Mouse (Mus musculus): Measurements from ENCODE around the gene Csf2ra.
"Not testable (repeated sequence)": the region's sequence is repeated elsewhere in the genome, so short reads cannot be mapped to it uniquely, and the experiment has no call there.

Gene Csf2ra

DNA sequence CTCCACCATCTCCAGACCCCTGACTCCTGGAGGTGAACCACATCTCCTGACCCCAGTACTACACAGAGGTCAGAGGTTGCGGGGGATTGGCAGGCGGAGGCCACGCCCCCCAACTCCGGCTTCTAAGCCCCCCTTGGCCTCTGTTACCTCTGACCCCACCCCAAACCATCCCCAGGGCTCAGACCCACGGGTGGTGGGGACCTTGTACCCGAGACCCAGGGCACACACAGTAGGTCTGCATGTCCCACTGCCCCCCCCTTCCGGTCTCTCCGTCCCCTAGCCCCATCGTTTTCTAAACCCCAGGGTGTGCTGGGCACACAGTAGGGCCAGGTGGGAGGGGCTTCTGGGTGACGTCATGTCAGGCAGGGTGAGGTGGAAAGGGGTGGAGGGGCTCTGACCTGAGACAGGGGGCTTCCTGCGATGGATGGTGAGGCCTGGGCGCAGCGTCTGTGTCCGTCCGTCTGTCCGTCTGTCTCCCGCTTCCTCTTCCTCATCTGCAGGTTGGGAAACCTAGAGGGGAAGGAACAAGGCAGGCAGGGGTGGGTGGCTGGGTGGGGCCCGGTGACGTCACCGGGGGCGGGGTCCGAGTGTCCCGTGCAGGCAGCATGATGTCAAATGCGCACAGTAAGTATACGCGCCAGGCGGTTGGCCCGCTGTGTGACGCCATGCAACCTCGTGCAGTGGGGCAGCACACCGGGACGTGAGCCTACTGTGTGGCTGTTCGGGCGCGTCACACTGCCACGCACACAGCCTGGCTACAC lies at the start of gene Csf2ra:
Gene Csf2ra, minus strand, starts transcription at position 489 of the 761 bp plus-strand sequence.
- DNase-seq = peak; percentile 44 to 47

DNA sequence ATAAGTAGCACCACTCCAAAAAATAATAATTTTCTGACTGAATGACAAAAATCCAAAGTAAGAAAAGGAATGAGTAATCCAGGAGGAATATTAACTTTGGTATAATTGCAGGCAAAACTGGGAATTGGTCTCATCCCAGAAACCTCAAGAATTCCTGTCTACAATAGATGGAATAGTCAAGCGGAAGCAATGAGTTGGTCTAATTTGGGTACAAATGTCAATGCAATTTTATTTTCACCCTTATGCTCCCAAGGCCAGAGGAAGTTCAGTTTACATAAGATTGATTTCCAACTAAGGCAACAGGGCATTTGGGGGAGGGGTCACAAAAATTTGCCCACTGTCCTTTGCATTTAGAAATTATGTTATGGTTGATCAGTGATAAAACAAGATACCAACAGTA lies 47.2 kb upstream of the Csf2ra start:
- no peak for DNase-seq

GRCm38 (mm10) chr19:61269141-61269540 lies 40.9 kb upstream of the Csf2ra start:
- not testable (repeated sequence) for DNase-seq

DNA sequence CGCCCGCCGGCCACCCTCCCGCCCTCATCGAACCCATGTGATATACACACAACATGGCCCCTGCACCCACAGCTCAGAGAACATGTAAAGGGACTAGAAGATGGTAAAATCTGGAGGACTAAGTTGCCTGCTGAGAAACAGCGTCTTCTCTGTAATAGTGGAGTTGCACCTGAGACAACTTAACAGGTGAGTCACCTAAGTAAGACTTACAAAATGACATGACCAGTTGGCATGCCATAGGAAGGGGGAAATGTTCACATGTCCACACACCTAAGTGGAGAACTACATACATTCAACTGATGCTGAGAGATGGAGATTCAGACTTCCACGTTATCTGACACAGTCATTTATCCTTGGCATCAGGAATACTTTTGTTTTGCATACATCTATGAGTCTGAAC lies 38.9 kb upstream of the Csf2ra start:
- DNase-seq = no peak

DNA sequence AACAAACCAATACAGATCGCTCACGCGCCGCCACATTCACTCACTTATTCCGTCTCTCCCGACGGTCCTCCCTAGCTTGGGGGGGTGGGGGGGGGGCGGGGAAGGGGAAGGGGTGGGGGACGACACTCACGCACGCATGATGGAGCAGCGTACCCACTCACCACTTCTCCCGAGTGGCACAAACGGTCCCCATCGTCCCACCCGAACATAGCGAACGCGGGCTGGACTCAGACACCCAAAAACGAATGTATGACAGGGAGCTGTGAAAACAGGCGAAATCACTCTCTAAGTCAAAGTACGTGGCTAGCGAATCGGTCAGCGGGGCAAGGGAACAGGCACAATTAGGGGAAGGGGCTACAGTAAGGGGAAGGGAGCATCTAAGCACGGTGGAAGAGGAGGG lies 38.4 kb upstream of the Csf2ra start:
- DNase-seq = peak; percentile 28 to 50

GRCm38 (mm10) chr19:61266246-61266615 lies 38.0 kb upstream of the Csf2ra start:
- peak; percentile 55 to 59 for DNase-seq

- DNase-seq = peak; percentile 64 to 75
Observed at GRCm38 (mm10) chr19:61265349-61266245, 37.4 kb upstream of the Csf2ra start.

DNA sequence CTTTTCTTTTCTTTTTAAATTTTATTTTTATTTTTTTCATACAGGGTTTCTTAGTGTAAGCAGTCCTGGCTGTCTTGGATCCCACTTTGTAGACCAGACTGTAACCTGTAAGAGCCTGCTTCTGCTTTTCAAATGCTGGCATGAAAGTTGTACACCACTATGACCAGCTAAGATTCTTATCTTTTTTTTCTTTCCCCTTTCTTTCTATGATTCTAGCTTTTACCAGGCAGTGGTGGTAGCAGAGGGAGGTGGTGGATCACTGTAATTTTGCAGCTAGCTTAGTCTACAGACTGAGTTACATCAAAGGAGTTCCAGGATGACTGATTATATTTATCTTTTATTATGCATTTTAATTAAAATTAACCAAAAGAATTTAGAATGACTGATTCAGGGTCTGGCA lies 36.7 kb upstream of the Csf2ra start:
- DNase-seq = no peak

DNA sequence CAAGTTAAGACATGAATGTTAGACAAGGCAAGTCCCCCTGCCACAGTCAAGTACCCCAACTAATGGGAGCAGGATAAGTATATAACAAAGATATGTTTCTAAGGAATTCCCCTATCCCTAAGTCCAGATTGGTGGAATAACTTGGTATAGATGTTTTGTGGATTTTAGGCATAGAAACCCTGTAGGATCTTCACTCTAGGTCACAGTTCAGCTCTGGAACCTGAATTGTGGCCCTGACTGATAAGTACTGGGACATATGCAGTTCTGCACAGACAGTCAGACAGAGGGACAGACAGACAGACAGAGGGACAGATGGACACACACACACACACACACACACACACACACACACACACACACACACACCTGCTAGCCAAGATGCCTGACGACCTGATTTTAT lies 36.0 kb upstream of the Csf2ra start:
- DNase-seq = no peak

DNA sequence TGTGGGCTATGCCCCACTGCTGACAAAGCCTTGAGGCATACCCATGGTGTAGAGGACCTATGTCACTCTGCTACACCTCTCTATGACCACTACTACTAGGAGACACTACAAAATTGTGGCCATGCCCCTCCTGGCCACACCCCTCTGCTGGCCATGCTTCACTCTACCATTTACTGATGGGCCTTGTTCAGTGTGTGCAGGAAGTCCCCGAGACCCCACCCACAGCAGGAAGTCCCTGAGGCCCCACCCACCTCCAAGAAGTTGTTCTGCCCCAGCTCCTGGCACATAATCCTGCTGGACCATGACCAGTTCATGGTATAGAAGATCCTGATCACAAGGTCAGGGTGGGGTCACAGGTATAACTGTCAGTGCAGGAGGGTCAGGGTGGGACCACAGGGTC lies 33.0 kb upstream of the Csf2ra start:
- no peak for DNase-seq

DNA sequence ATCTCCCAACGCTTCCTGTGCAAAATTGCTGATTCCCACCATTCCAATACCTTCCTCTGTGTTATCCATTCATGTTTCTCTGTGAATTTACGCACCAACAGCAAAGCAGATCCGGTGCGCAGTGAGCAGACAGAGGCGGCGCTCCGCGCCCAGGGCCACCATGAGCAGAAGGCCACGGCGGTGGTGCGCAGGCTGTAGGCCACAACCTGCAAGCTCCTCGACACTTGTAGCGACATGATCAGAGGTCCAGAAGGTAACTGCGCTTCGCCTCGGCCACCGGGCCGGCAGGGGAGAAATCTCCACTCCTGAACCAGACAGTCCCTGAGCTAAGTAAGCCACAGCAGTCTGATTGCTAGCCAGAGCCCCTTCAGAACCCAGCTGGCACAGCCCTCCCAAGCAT lies 29.5 kb upstream of the Csf2ra start:
- DNase-seq = no peak

DNA sequence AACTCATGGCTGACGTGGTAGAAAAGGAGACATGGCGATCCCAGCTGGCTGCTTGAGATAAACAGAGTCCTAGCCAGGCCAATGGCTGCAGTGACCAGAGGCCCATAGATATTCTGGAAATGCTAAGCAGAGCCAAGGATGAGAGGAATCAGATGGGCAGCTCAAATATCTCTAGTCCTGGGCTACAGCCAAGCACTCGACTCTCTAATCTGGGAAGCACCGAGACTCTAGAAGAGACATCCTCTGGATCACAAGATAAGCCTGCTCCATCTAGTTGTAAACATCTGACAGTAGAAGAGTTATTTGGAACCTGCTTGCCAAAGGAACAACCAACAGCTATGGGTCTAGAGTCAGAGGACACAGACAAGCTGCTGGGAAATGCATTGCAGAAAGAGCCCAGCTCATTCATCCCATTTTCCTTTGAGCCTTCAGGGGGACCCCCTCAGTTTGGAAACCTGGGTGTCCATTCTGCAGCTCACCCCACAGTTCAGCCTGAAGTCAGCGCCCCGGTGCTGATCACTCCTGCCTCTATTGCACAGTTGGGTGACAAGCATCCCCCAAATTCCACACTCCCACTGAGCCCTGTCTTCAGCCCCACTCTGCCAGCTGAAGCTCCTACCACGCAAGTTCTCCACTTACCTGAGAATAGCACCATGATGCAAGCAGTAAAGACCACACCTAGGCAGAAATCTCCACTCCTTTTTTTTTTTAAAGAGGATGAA lies 28.1 kb upstream of the Csf2ra start:
- no peak for DNase-seq

DNA sequence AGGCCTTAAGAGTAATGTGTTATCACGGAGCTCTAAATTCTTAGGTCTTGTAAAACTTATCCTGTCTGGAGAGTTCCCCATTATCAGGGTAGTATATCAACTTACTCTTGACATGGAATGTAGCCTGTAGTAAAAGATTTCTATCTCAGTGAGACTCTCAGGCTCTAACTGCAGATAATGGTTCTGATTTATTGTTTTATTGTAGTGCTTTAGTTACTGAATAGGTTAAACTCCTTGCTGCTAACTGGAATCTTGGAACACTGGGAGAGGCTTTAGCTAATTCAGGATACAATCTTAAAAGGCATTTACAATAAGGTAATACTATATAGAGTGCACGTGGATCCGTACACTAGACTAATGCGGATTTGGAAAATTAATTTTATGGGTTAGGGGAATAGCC lies 19.1 kb upstream of the Csf2ra start:
- not testable (repeated sequence) for DNase-seq

- no peak for DNase-seq
Observed at GRCm38 (mm10) chr19:61244721-61245436, 16.6 kb upstream of the Csf2ra start.

DNA sequence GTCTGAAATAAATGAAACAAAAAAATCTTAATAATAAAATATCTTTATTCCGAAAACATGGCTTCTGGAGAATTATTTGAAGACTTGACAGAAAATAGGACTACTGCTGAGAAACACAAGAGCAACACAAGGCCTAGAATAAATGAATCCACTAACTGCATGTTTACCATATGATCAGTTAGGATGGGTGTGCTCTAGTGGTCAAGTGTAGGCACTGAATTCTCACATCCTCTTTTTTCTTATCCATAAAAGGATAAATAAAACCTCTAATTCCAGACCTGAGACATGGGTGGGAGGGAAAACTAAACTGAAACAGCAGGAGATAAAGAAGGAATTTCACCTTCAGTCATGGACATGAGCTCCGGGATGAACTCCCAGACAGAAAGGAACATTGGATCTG lies 9.7 kb upstream of the Csf2ra start:
- no peak for DNase-seq

DNA sequence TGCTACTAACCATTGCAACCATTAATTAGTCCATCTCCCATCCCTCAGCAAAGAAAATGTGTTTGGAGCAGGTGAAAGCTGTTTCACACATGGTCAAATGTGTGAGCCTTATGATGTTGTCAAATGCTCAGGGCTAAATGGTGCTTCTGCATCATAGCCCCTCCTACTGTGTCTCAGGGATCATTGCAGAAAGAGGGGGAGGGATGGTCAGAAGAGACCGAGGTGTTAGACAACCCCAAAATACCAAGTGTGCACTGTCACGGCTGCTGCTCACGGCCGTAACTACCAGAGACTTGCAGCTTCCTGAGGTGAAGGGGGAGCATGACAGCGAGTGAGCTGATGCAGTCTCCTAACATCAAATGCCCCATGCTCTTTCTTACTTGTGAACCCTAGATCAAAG lies 6.3 kb upstream of the Csf2ra start:
- no peak for DNase-seq

DNA sequence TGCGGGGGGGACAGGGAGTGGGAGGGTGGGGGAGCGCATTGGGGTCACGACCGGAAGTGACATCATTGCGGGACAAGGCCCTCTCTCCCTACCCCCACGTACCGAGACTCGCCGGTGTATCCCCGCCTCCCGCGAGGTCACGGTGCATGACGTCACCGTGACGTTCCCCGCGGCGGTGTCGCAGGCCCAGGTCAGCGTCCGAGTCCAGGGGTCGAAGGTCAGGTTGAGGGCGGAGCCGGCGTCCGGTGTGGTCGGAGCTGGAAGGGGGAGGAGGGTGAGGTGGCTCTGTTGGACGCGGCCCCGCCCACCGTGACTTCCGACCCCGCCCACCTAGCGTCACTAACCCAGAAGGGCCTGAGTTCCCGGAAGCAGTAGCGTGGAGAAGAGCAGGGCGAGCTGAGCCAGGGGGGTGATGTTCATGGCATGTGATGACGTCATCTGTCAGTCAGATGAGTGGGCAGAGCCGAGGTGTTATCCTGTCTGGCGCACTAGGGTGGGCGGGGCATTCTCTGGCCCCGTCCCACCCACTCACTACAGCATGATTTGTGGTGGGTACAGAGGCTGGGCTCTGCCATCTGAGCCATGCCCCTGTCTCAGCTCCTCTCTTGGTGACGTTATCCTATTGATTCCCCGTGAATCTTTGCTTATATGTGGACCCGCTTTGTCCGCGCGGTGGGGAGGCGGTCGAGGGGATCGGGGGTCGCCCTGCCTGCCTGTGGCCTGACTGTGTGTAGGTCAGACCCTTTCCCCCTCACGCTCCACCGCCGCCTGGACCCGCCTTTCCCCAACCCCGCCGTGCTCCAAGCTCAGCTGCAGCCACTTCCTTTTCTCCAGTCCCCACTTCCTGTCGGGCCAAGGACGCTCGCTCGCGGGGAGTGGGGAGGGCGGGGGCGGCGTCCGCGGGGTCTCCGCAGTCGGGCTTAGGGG lies 1.0 kb downstream of the Csf2ra start:
- peak; percentile 92 to 93 for DNase-seq

GRCm38 (mm10) chr19:61226401-61226927 lies 1.8 kb downstream of the Csf2ra start:
- peak in 1 of 2 experiments; percentile 65 for DNase-seq

DNA sequence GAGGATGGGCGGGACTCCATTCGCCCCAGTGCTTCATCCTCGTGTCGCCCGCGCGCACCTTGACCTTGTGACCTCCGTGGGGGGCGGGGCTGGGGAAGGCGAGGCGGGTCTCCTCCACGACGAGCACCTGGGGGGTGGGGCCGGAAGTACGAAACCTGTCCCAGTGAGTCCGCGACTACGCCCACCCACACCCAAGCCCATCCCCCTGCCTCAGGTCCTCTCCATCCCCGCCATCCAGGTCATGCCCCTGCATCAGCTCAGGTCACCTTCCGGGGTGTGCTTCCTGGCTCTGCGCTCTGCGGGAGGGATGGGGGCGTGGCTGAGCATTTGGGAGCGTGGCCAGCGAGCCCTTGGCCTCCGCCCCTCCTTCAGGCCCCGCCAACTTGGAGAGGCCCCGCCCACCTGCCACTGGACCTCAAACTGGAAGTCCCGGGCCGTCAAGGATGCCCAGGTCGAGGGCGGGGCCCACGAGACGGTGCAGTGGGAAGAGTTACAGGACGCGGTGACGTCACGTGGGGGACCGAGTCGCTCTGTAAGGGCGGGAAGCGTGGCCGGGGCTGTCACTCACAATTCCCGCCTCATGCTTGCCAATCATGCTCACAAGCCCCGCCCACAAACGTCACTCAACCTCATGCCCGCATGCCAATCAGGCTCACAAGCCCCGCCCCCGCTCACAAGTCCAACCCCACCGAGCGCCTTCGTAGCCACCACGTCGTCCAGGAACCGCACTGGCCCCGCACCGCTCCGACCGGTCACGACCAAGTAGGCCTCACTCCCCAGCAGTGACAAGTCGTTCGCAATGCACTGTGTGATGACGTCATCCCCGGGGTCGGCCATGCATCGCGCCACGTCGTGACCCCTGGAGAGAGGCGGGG lies 2.5 kb downstream of the Csf2ra start:
- DNase-seq = peak; percentile 53 to 59

Measured in spleen, adult 18-20 months (tissue).